Mouse (Mus musculus): ENCODE data around the gene Atp11a.

- no peak for TF ChIP-seq POLR2A (IDR thresholded peaks at IDR 0.05; ENCODE audit: low read depth, low read length)
- no peak for TF ChIP-seq CTCF (IDR thresholded peaks at IDR 0.05; ENCODE audit: extremely low read depth, insufficient read depth, insufficient read length, insufficient replicate concordance)
Observed at GRCm38 (mm10) chr8:12892882-12893446, 136.2 kb downstream of the Atp11a start.

All from spleen, adult 2 months (tissue).